Mouse (Mus musculus) layer of hippocampus, adult 8-10 months (tissue): ENCODE results near the gene Sec24b. TPM values are rescaled to one million over a fixed set of nuclear protein-coding genes. Genes with fewer than 3 reads are reported as not detected.

Source experiments
- total RNA-seq, 4 experiments: library from RNA; stranded (reverse); gene quantifications; 2 replicates each; pipeline ENCODE4 v1.2.4; 2022

The Sec24b gene
- total RNA-seq, 4 experiments from 2014 or later: 51.2 to 84.4 (median 72.7) TPM

Other genes with a start within 250 kb of the Sec24b start
- 1 to 10 TPM in 1 of 4 experiments, under 1 TPM in 3; 0.82 to 1.4 (median 0.98) TPM for gene Rrh, start 239.0 kb downstream of the Sec24b start, total RNA-seq
- 10 to 100 TPM; 41.6 to 52.6 (median 46.3) TPM for gene Gar1, start 230.2 kb downstream of the Sec24b start, total RNA-seq
- gene Cfi, start 225.7 kb downstream of the Sec24b start, total RNA-seq: under 1 TPM in 2 of 4 experiments, not detected in 2; 0.20 to 0.43 TPM
- gene Pla2g12a, start 182.9 kb downstream of the Sec24b start, total RNA-seq: 10 to 100 TPM; 19.3 to 23.8 (median 21.5) TPM
- 10 to 100 TPM in 1 of 4 experiments, 1 to 10 TPM in 3; 5.5 to 10.3 (median 7.5) TPM for gene Casp6, start 160.1 kb downstream of the Sec24b start, total RNA-seq
- 1 to 10 TPM; 1.8 to 5.1 (median 2.6) TPM for gene Mcub, start 91.3 kb downstream of the Sec24b start, total RNA-seq
- gene Col25a1, start 69.9 kb upstream of the Sec24b start, total RNA-seq: 10 to 100 TPM; 56.3 to 71.8 (median 65.0) TPM